Mouse (Mus musculus) telencephalon, adult 2 months (tissue): Measurements from ENCODE around the gene Arpc5.
"Not testable (repeated sequence)": the region's sequence is repeated elsewhere in the genome, so short reads cannot be mapped to it uniquely, and the experiment has no call there.

ENCODE experiments used
- DNase-seq: peaks from one replicate; pipeline ENCODE4 v3.0.0-alpha.2; 2011; ENCODE audit warnings: low read depth, low spot score

Arpc5 gene

GRCm38 (mm10) chr1:152779071-152779737, 12.9 kb downstream of the Arpc5 start:
- DNase-seq: no peak

- no peak for DNase-seq
Measured at GRCm38 (mm10) chr1:152784620-152785019, 18.3 kb downstream of the Arpc5 start.

- DNase-seq: not testable (repeated sequence)
Measured at GRCm38 (mm10) chr1:152785446-152785845, 19.1 kb downstream of the Arpc5 start.

GRCm38 (mm10) chr1:152786953-152787352, 20.6 kb downstream of the Arpc5 start:
- DNase-seq: no peak

GRCm38 (mm10) chr1:152788121-152788660, 21.8 kb downstream of the Arpc5 start:
- no peak for DNase-seq

- DNase-seq: no peak
Measured at GRCm38 (mm10) chr1:152790254-152790653, 23.9 kb downstream of the Arpc5 start.

GRCm38 (mm10) chr1:152790821-152791220, 24.5 kb downstream of the Arpc5 start:
- DNase-seq: no peak

- DNase-seq: no peak
Measured at GRCm38 (mm10) chr1:152791269-152791668, 24.9 kb downstream of the Arpc5 start.

GRCm38 (mm10) chr1:152792736-152793494, 26.6 kb downstream of the Arpc5 start:
- peak; percentile 64 for DNase-seq

GRCm38 (mm10) chr1:152793495-152794130, 27.3 kb downstream of the Arpc5 start:
- DNase-seq: no peak

GRCm38 (mm10) chr1:152795688-152796255, 29.4 kb downstream of the Arpc5 start:
- no peak for DNase-seq

- DNase-seq: no peak
Measured at GRCm38 (mm10) chr1:152796683-152797263, 30.4 kb downstream of the Arpc5 start.

GRCm38 (mm10) chr1:152798125-152798524, 31.8 kb downstream of the Arpc5 start:
- DNase-seq: no peak

GRCm38 (mm10) chr1:152799897-152800296, 33.6 kb downstream of the Arpc5 start, which contains the start of gene Ncf2:
Ncf2 (plus strand) TSS chr1:152800194.
- no peak for DNase-seq

- no peak for DNase-seq
Measured at GRCm38 (mm10) chr1:152800633-152801176, 34.4 kb downstream of the Arpc5 start.

- no peak for DNase-seq
Measured at GRCm38 (mm10) chr1:152804907-152805306, 38.6 kb downstream of the Arpc5 start.

GRCm38 (mm10) chr1:152807619-152808391, 41.5 kb downstream of the Arpc5 start:
- DNase-seq: no peak

GRCm38 (mm10) chr1:152808392-152808680, 42.0 kb downstream of the Arpc5 start:
- DNase-seq: no peak

- no peak for DNase-seq
Measured at GRCm38 (mm10) chr1:152809541-152810252, 43.4 kb downstream of the Arpc5 start.
